In the genomic region with DNA sequence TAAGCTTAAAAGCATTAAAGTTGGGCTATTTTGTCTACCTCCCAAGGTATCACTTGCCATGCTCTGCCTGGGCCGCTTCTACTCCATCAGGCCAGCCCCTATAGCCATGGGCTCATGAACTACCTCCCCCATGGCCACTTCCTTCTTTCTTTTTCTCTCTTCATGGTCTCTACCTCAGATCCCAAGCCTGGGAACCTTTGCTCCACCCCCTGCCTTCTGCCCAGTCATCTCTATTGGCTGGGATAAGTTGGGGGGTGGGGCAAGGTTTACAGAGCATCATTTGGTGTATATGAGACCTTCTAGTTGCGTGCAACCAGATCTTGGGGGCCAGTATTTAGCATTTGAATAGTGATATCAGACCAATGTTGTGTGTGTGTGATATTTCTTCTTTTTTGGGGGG, we compare ENCODE assay signal across 11 mouse cellular contexts. TPM values are rescaled to one million over a fixed set of nuclear protein-coding genes. Genes with fewer than 3 reads are reported as not detected.
DNase-seq lines count a peak whose midpoint lies in the region; ATAC-seq and TF ChIP-seq lines count a peak whose summit lies in the region.
"Had no signal": no experiment of that assay in that cellular context is flagged by ENCODE, and none has a peak within 500 bp of the region (broad histone marks: within the 10 kb centered on the region; RNA-seq: fewer than 3 reads in every experiment).

No protein-coding gene starts in this region.

- H3K4me1 ChIP-seq in intestine, embryonic 15.5 days (replicated peaks): peaks cover 33% of the 10 kb centered on the region
- 0 out of 2 replicates have a peak, but pooled peaks cover 11% of the 10 kb centered on the region for H3K4me1 ChIP-seq in intestine, postnatal 0 days (replicated peaks; ENCODE audit: control insufficient read depth, insufficient read depth, low read length)
- H3K4me1 ChIP-seq in MEL (ENCODE audit: control insufficient read depth in 1 of 2, insufficient read depth in 2 of 2, low read length in 2 of 2): peaks cover 17 to 30% of the 10 kb centered on the region in 2 experiments
- peaks cover 43% of the 10 kb centered on the region for H3K4me1 ChIP-seq in hindbrain, embryonic 10.5 days (replicated peaks)
- peaks cover 28% of the 10 kb centered on the region for H3K4me1 ChIP-seq in midbrain, embryonic 12.5 days

- TF ChIP-seq POLR2A in MEL (IDR thresholded peaks at IDR 0.05; ENCODE audit: control insufficient read depth in 1 of 2, insufficient read depth in 1 of 2, low read depth in 1 of 2, low read length in 2 of 2, poor library complexity in 1 of 2): no peak

- TF ChIP-seq RAD21 in MEL (IDR thresholded peaks at IDR 0.05; ENCODE audit: low read depth, low read length): no peak

- H3K9ac ChIP-seq in intestine, embryonic 15.5 days: no peak overlapping the region
- no peak overlapping the region for H3K9ac ChIP-seq in intestine, postnatal 0 days (ENCODE audit: low read depth, low read length)
- no peak overlapping the region for H3K9ac ChIP-seq in MEL (ENCODE audit: control insufficient read depth, low read depth, low read length, poor library complexity, severe bottlenecking)
- H3K9ac ChIP-seq in midbrain, embryonic 12.5 days (replicated peaks): no peak overlapping the region

- WGBS in intestine, embryonic 15.5 days: 82% methylated on average over 2 of the region's 2 CpGs
- WGBS in intestine, postnatal 0 days: 93% methylated on average over 2 of the region's 2 CpGs
- WGBS in hindbrain, embryonic 10.5 days: 80% methylated on average over 2 of the region's 2 CpGs
- 87% methylated on average over 2 of the region's 2 CpGs for WGBS in midbrain, embryonic 12.5 days

- H3K36me3 ChIP-seq in intestine, embryonic 15.5 days: peaks cover 3% of the 10 kb centered on the region; the same call in 1 of the 2 replicates
- peaks cover 3% of the 10 kb centered on the region; the same call in 1 of the 2 replicates for H3K36me3 ChIP-seq in intestine, postnatal 0 days (ENCODE audit: control insufficient read depth, insufficient read depth)
- peaks cover 0 to 28% of the 10 kb centered on the region in 2 experiments; a peak in 2 of 4 replicates for H3K36me3 ChIP-seq in MEL (ENCODE audit: control insufficient read depth in 1 of 2, insufficient read depth in 2 of 2, low read length in 2 of 2)
- peaks cover 47% of the 10 kb centered on the region for H3K36me3 ChIP-seq in hindbrain, embryonic 10.5 days
- H3K36me3 ChIP-seq in midbrain, embryonic 12.5 days: peaks cover 32% of the 10 kb centered on the region

- no peak for ATAC-seq in intestine, embryonic 15.5 days
- ATAC-seq in intestine, postnatal 0 days: no peak
- ATAC-seq in midbrain, embryonic 12.5 days (ENCODE audit: low FRiP score, low read depth): no peak

- 0 out of 2 replicates have a peak overlapping the region, but pooled peaks have one; percentile 14 for H3K4me2 ChIP-seq in intestine, embryonic 15.5 days (replicated peaks)
- H3K4me2 ChIP-seq in intestine, postnatal 0 days (replicated peaks; ENCODE audit: low read depth): no peak overlapping the region
- peak overlapping the region; percentile 82 for H3K4me2 ChIP-seq in midbrain, embryonic 12.5 days (replicated peaks)

- TF ChIP-seq EP300 in MEL (IDR thresholded peaks at IDR 0.05; ENCODE audit: low read depth in 1 of 2, low read length in 2 of 2): no peak

- peak; percentile 81 for DNase-seq in MEL (ENCODE audit: low read depth, low spot score)
- DNase-seq in hindbrain, embryonic 10.5 days (ENCODE audit: low spot score): no peak
- no peak for DNase-seq in layer of hippocampus, postnatal 25 days (ENCODE audit: extremely low spot score in 1 of 2, low spot score in 1 of 2)
- DNase-seq in ovary, postnatal 10 days (ENCODE audit: low spot score): no peak
- DNase-seq in lung, postnatal 10 days: no peak
- DNase-seq: adrenal gland, postnatal 10 days; cerebellum, adult 8-10 months; right cerebral cortex, adult 18-20 months had no signal

- no peak overlapping the region for H3K27ac ChIP-seq in intestine, embryonic 15.5 days
- no peak overlapping the region for H3K27ac ChIP-seq in intestine, postnatal 0 days (ENCODE audit: low read depth, low read length)
- H3K27ac ChIP-seq in MEL (ENCODE audit: control insufficient read depth, low read depth, low read length): no peak overlapping the region
- H3K27ac ChIP-seq in hindbrain, embryonic 10.5 days: no peak overlapping the region
- H3K27ac ChIP-seq in midbrain, embryonic 12.5 days (replicated peaks): no peak overlapping the region

- no peak for TF ChIP-seq CTCF in intestine, postnatal 0 days (IDR thresholded peaks at IDR 0.05; ENCODE audit: low read depth)
- TF ChIP-seq CTCF in MEL (IDR thresholded peaks at IDR 0.05 in 2 of 3, conservative IDR thresholded peaks at IDR 0.05 in 1 of 3; ENCODE audit: control insufficient read depth in 1 of 3, insufficient read depth in 1 of 3, low read depth in 2 of 3, low read length in 3 of 3, poor library complexity in 1 of 3, severe bottlenecking in 1 of 3): no peak

- H3K27me3 ChIP-seq in intestine, embryonic 15.5 days (replicated peaks): no peaks in the 10 kb centered on the region
- H3K27me3 ChIP-seq in intestine, postnatal 0 days (replicated peaks; ENCODE audit: control insufficient read depth, insufficient read depth, low read length): no peaks in the 10 kb centered on the region
- H3K27me3 ChIP-seq in MEL (ENCODE audit: control insufficient read depth in 1 of 2, insufficient read depth in 2 of 2, low read length in 2 of 2): no peaks in the 10 kb centered on the region
- H3K27me3 ChIP-seq in hindbrain, embryonic 10.5 days (ENCODE audit: insufficient read depth, poor library complexity, severe bottlenecking): no peaks in the 10 kb centered on the region
- H3K27me3 ChIP-seq in midbrain, embryonic 12.5 days: no peaks in the 10 kb centered on the region

- no peaks in the 10 kb centered on the region for H3K79me2 ChIP-seq in MEL (ENCODE audit: control insufficient read depth, insufficient read depth, low read length, poor library complexity)

- H3K9me3 ChIP-seq in intestine, embryonic 15.5 days: no peaks in the 10 kb centered on the region
- no peaks in the 10 kb centered on the region for H3K9me3 ChIP-seq in intestine, postnatal 0 days (ENCODE audit: control insufficient read depth)
- no peaks in the 10 kb centered on the region for H3K9me3 ChIP-seq in MEL (replicated peaks; ENCODE audit: insufficient read depth, low read length)
- H3K9me3 ChIP-seq in hindbrain, embryonic 10.5 days: no peaks in the 10 kb centered on the region
- H3K9me3 ChIP-seq in midbrain, embryonic 12.5 days: no peaks in the 10 kb centered on the region

- H3K4me3 ChIP-seq in intestine, embryonic 15.5 days (replicated peaks): no peak overlapping the region
- H3K4me3 ChIP-seq in intestine, postnatal 0 days (ENCODE audit: low read depth, low read length): no peak overlapping the region
- H3K4me3 ChIP-seq in MEL (ENCODE audit: control insufficient read depth in 1 of 2, insufficient read depth in 1 of 2, low read depth in 2 of 2, low read length in 2 of 2): no peak overlapping the region
- H3K4me3 ChIP-seq in hindbrain, embryonic 10.5 days: 0 out of 2 replicates have a peak overlapping the region, but pooled peaks have one; percentile 9
- H3K4me3 ChIP-seq in midbrain, embryonic 12.5 days: no peak overlapping the region

TF ChIP-seq in MEL, 35 proteins besides CTCF, POLR2A, EP300 and RAD21 (continues in another document):
- TF ChIP-seq MYB (IDR thresholded peaks at IDR 0.05; ENCODE audit: low read depth, low read length): no peak

RNA-seq across cellular contexts. Expression of gene Zscan2, which starts 1.8 kb away (rescaled TPM):
- 1.1 and 1.6 TPM in 2 replicates for polyA plus RNA-seq in intestine, embryonic 15.5 days (2015; fragmentation: Nextera tagmentation; extraction: Ambion mirVana)
- polyA plus RNA-seq in intestine, postnatal 0 days (2015; fragmentation: Nextera tagmentation; extraction: Ambion mirVana): 0.68 and 0.80 TPM in 2 replicates
- total RNA-seq in MEL (2012; rRNA removed): 1.1 and 1.2 TPM in 2 replicates
- 1 to 10 TPM in 1 of 2 experiments, not detected in 1; 2.4 TPM for polyA plus RNA-seq in MEL (2012; ENCODE audit: insufficient read depth in 1 of 2, insufficient read length in 2 of 2, low read depth in 1 of 2, low replicate concordance in 2 of 2, missing spikeins in 1 of 2)
- polyA plus RNA-seq in hindbrain, embryonic 10.5 days (2016; fragmentation: Nextera tagmentation; extraction: Ambion mirVana): 3.6 and 4.0 TPM in 2 replicates
- polyA plus RNA-seq in midbrain, embryonic 12.5 days (2016; fragmentation: Nextera tagmentation; extraction: Ambion mirVana): 4.1 and 5.2 TPM in 2 replicates
- total RNA-seq in layer of hippocampus, postnatal 25 days (2021): 10 to 100 TPM; 14.1 to 15.1 TPM

RNA-seq across cellular contexts. Expression of gene Iqgap1, which starts 36.7 kb away (rescaled TPM):
- 72.9 and 76.2 TPM in 2 replicates for polyA plus RNA-seq in intestine, embryonic 15.5 days (2015; fragmentation: Nextera tagmentation; extraction: Ambion mirVana)
- 32.3 and 34.1 TPM in 2 replicates for polyA plus RNA-seq in intestine, postnatal 0 days (2015; fragmentation: Nextera tagmentation; extraction: Ambion mirVana)
- 20.6 and 29.4 TPM in 2 replicates for total RNA-seq in MEL (2012; rRNA removed)
- 10 to 100 TPM; 58.8 to 87.9 TPM for polyA plus RNA-seq in MEL (2012; ENCODE audit: insufficient read depth in 1 of 2, insufficient read length in 2 of 2, low read depth in 1 of 2, low replicate concordance in 2 of 2, missing spikeins in 1 of 2)
- polyA plus RNA-seq in hindbrain, embryonic 10.5 days (2016; fragmentation: Nextera tagmentation; extraction: Ambion mirVana): 25.2 and 28.9 TPM in 2 replicates
- 30.5 and 33.7 TPM in 2 replicates for polyA plus RNA-seq in midbrain, embryonic 12.5 days (2016; fragmentation: Nextera tagmentation; extraction: Ambion mirVana)
- 10 to 100 TPM; 15.9 to 23.3 TPM for total RNA-seq in layer of hippocampus, postnatal 25 days (2021)

RNA-seq across cellular contexts. Expression of gene Wdr73, which starts 38.6 kb away (rescaled TPM):
- polyA plus RNA-seq in intestine, embryonic 15.5 days (2015; fragmentation: Nextera tagmentation; extraction: Ambion mirVana): 32.8 and 35.7 TPM in 2 replicates
- 9.3 and 9.6 TPM in 2 replicates for polyA plus RNA-seq in intestine, postnatal 0 days (2015; fragmentation: Nextera tagmentation; extraction: Ambion mirVana)
- total RNA-seq in MEL (2012; rRNA removed): 58.0 and 67.0 TPM in 2 replicates
- polyA plus RNA-seq in MEL (2012; ENCODE audit: insufficient read depth in 1 of 2, insufficient read length in 2 of 2, low read depth in 1 of 2, low replicate concordance in 2 of 2, missing spikeins in 1 of 2): 10 to 100 TPM in 1 of 2 experiments, not detected in 1; 57.8 TPM
- 46.3 and 48.4 TPM in 2 replicates for polyA plus RNA-seq in hindbrain, embryonic 10.5 days (2016; fragmentation: Nextera tagmentation; extraction: Ambion mirVana)
- 43.3 and 44.7 TPM in 2 replicates for polyA plus RNA-seq in midbrain, embryonic 12.5 days (2016; fragmentation: Nextera tagmentation; extraction: Ambion mirVana)
- 10 to 100 TPM; 27.9 to 28.0 TPM for total RNA-seq in layer of hippocampus, postnatal 25 days (2021)

RNA-seq across cellular contexts. Expression of gene Nmb, which starts 42.4 kb away (rescaled TPM):
- polyA plus RNA-seq in intestine, embryonic 15.5 days (2015; fragmentation: Nextera tagmentation; extraction: Ambion mirVana): 4.5 and 4.6 TPM in 2 replicates
- polyA plus RNA-seq in intestine, postnatal 0 days (2015; fragmentation: Nextera tagmentation; extraction: Ambion mirVana): 2.1 and 2.8 TPM in 2 replicates
- 4.4 and 4.7 TPM in 2 replicates for total RNA-seq in MEL (2012; rRNA removed)
- 1 to 10 TPM in 1 of 2 experiments, not detected in 1; 4.6 TPM for polyA plus RNA-seq in MEL (2012; ENCODE audit: insufficient read depth in 1 of 2, insufficient read length in 2 of 2, low read depth in 1 of 2, low replicate concordance in 2 of 2, missing spikeins in 1 of 2)
- 6.7 and 8.6 TPM in 2 replicates for polyA plus RNA-seq in hindbrain, embryonic 10.5 days (2016; fragmentation: Nextera tagmentation; extraction: Ambion mirVana)
- polyA plus RNA-seq in midbrain, embryonic 12.5 days (2016; fragmentation: Nextera tagmentation; extraction: Ambion mirVana): 5.7 and 6.2 TPM in 2 replicates
- 10 to 100 TPM in 1 of 2 experiments, 1 to 10 TPM in 1; 9.3 to 12.3 TPM for total RNA-seq in layer of hippocampus, postnatal 25 days (2021)
